Mouse (Mus musculus) cerebellum, postnatal 14 days (tissue): ENCODE measurements at regions not wholly inside any gene's neighbourhood (a gene's known extent, or its start where the extent isn't known, plus 50 kb on each side); places are given as distances from the start of the nearest gene placed in this dataset.
A peak's percentile ranks its signal among the peaks of the same experiment; 100 is the strongest.

Experiments used
- DNase-seq, 2 experiments: peaks; one replicate each; pipeline ENCODE4 v3.0.0; 2021; ENCODE audit warnings: mixed read lengths in 2 of 2

- no peak for DNase-seq
Observed at GRCm38 (mm10) chr6:53765302-53765701, 55.3 kb downstream of the Tril start.

GRCm38 (mm10) chr6:53762586-53762985, 58.0 kb downstream of the Tril start:
- no peak for DNase-seq

GRCm38 (mm10) chr6:53760651-53761058, 60.0 kb downstream of the Tril start:
- peak; percentile 28 to 41 for DNase-seq

- DNase-seq, result no peak
Observed at GRCm38 (mm10) chr6:53759686-53760306, 60.8 kb downstream of the Tril start.

DNA sequence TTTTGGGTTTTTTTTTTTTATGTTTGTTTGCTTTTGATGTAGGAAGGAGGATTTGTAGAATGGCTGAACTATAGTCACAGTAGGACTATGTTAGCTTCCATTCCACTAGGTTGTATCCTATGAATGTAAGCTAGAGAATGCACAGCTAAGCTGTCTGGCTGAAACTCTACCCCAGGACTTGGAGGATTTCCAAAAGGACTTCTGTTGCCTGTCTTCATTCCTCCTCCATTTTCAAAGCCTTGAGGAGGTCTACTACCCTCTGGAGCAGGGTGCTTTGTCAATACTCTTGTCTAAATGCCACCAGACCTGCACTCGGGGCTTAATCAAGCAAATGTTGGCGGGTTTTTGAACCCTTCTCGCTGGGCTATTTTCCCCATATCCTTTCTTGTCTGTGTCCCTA, 66.3 kb downstream of the Tril start:
- no peak for DNase-seq

DNA sequence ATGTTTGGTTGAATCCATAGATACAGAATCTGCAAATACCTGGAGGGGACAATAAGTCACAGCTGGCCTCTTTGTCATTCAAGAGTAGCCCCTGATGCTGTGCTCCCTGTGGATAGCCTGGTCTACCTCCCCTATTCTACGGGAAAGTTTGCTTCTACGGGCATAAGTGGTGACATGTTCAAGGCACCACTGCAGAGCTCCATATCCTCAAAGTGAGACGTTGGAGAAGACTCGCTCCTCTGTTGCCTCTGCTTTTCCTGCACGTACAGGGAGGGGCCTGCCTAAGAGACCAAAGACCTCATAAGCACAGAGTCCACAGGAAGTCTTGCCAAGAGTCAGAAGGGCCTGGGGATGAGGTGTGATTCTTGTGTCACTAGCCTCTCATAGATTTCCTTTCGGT, 70.1 kb downstream of the Tril start:
- no peak for DNase-seq
